Comparison of ENCODE assay signal across 15 mouse cellular contexts in the genomic region with DNA sequence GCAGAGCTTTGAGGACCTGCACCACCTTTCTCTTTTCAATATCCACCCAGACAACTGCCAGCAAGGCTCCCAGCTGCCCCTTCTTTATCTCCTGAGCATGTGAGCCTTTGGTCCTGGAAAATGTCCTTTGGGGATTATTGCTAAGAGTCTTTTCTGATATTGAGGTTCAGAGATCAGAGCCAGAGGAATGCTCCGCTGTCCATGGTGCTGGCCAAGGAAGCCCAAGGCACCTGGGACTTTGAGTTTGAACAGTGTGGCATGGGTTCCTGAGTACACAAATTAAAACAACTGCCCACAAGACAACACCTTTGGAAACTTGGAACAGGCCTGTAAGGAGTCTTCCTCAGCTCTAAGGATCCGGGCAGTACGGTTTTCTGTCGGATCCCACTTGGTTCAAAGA. TPM values are rescaled to one million over a fixed set of nuclear protein-coding genes. Genes with fewer than 3 reads are reported as not detected.
A peak's percentile ranks its signal among the peaks of the same experiment; 100 is the strongest.
DNase-seq lines count a peak whose midpoint lies in the region; ATAC-seq and TF ChIP-seq lines count a peak whose summit lies in the region.
"Had no signal": no experiment of that assay in that cellular context is flagged by ENCODE, and none has a peak within 500 bp of the region (broad histone marks: within the 10 kb centered on the region; RNA-seq: fewer than 3 reads in every experiment).

No protein-coding gene starts in this region.

- no peaks in the 10 kb centered on the region for H3K4me1 ChIP-seq in lung, embryonic 14.5 days (ENCODE audit: insufficient read depth)
- no peaks in the 10 kb centered on the region for H3K4me1 ChIP-seq in limb, embryonic 10.5 days
- H3K4me1 ChIP-seq: hindbrain, embryonic 13.5 days; limb, embryonic 15.5 days had no signal

- ATAC-seq in lung, embryonic 14.5 days (ENCODE audit: insufficient read depth), result no peak
- no peak for ATAC-seq in erythroblast, adult 5-6 weeks (replicated peaks; ENCODE audit: low FRiP score, poor library complexity, severe bottlenecking)

- H3K4me2 ChIP-seq in lung, embryonic 14.5 days, result no peak overlapping the region
- H3K4me2 ChIP-seq: forebrain, embryonic 12.5 days; hindbrain, embryonic 13.5 days; limb, embryonic 15.5 days had no signal

- no peak overlapping the region for H3K27ac ChIP-seq in lung, embryonic 14.5 days (ENCODE audit: low read depth)
- no peak overlapping the region for H3K27ac ChIP-seq in limb, embryonic 10.5 days
- H3K27ac ChIP-seq: forebrain, embryonic 12.5 days; hindbrain, embryonic 13.5 days; limb, embryonic 15.5 days had no signal

- no peaks in the 10 kb centered on the region for H3K27me3 ChIP-seq in lung, embryonic 14.5 days (ENCODE audit: insufficient read depth, low read length)
- no peaks in the 10 kb centered on the region for H3K27me3 ChIP-seq in limb, embryonic 10.5 days (ENCODE audit: low read depth, poor library complexity, severe bottlenecking)
- H3K27me3 ChIP-seq: forebrain, embryonic 12.5 days; hindbrain, embryonic 13.5 days; limb, embryonic 15.5 days had no signal

- WGBS in lung, embryonic 14.5 days, result 60% methylated on average over 4 of the region's 4 CpGs
- 60% methylated on average over 4 of the region's 4 CpGs for WGBS in limb, embryonic 10.5 days

- peak; percentile 15 for DNase-seq in adrenal gland, postnatal 25 days
- no peak for DNase-seq in adrenal gland, adult 18-20 months (ENCODE audit: low spot score in 2 of 2)
- peak; percentile 71 for DNase-seq in lung, embryonic 14.5 days
- no peak for DNase-seq in lung, adult 18-20 months
- peak; percentile 20 for DNase-seq in Muller cell, postnatal 12 days (ENCODE audit: inconsistent ontology term)
- DNase-seq in limb, embryonic 10.5 days (ENCODE audit: low spot score), result peak; percentile 71
- DNase-seq in layer of hippocampus, postnatal 36 days, result no peak
- DNase-seq: cerebellum, postnatal 36 days; spleen, adult 18-20 months had no signal

- H3K9me3 ChIP-seq in lung, embryonic 14.5 days (ENCODE audit: low read depth, low read length), result no peaks in the 10 kb centered on the region
- no peaks in the 10 kb centered on the region for H3K9me3 ChIP-seq in limb, embryonic 10.5 days (replicated peaks)
- H3K9me3 ChIP-seq: forebrain, embryonic 12.5 days; hindbrain, embryonic 13.5 days; limb, embryonic 15.5 days had no signal

- H3K9ac ChIP-seq in lung, embryonic 14.5 days, result no peak overlapping the region
- H3K9ac ChIP-seq: forebrain, embryonic 12.5 days; hindbrain, embryonic 13.5 days; limb, embryonic 15.5 days had no signal

- no peaks in the 10 kb centered on the region for H3K36me3 ChIP-seq in lung, embryonic 14.5 days (ENCODE audit: insufficient read depth)
- no peaks in the 10 kb centered on the region for H3K36me3 ChIP-seq in limb, embryonic 10.5 days
- H3K36me3 ChIP-seq: forebrain, embryonic 12.5 days; hindbrain, embryonic 13.5 days; limb, embryonic 15.5 days had no signal

- no peak for TF ChIP-seq CTCF in lung, embryonic 14.5 days (IDR thresholded peaks at IDR 0.05; ENCODE audit: low read depth)

- H3K4me3 ChIP-seq in lung, embryonic 14.5 days (ENCODE audit: low read depth, low read length), result no peak overlapping the region
- H3K4me3 ChIP-seq in limb, embryonic 10.5 days, result no peak overlapping the region
- H3K4me3 ChIP-seq: forebrain, embryonic 12.5 days; hindbrain, embryonic 13.5 days; limb, embryonic 15.5 days had no signal

RNA-seq across cellular contexts. Expression of a gene that starts 52.6 kb away (rescaled TPM):
- total RNA-seq in adrenal gland, postnatal 25 days (2021), result 0.06 TPM in 1 of 2 replicates, not detected in the other
- total RNA-seq in adrenal gland, adult 18-20 months (2021), result not detected
- polyA plus RNA-seq in lung, embryonic 14.5 days (2014; fragmentation: Nextera tagmentation; extraction: Ambion mirVana), result 0.08 TPM in 1 of 2 replicates, not detected in the other
- 0.15 TPM in 1 of 2 replicates, not detected in the other for polyA plus RNA-seq in limb, embryonic 10.5 days (2016; fragmentation: Nextera tagmentation; extraction: Ambion mirVana)
- under 1 TPM; 0.15 TPM for total RNA-seq in layer of hippocampus, postnatal 36 days (2021)
- not detected in 2 replicates for total RNA-seq in erythroblast, adult 5-6 weeks (2015; ENCODE audit: low replicate concordance)
- total RNA-seq in erythroblast, adult 5-6 weeks (2017; ENCODE audit: low replicate concordance), result 0.17 TPM in 1 of 2 replicates, not detected in the other
- total RNA-seq: megakaryocyte progenitor cell, adult 5-6 weeks had no signal
- polyA plus RNA-seq: forebrain, embryonic 12.5 days; neural tube, embryonic 14.5 days had no signal

Comparison
In these comparisons a context has a peak if more than half of its experiments do, and no peak if none do; other contexts are left out.
1. DNase-seq: peak in adrenal gland, postnatal 25 days (single experiment), lung, embryonic 14.5 days (single experiment), Muller cell, postnatal 12 days (single experiment) and limb, embryonic 10.5 days (single experiment); none in adrenal gland, adult 18-20 months (0 of 2), lung, adult 18-20 months (0 of 2) and layer of hippocampus, postnatal 36 days (0 of 2).